Mouse (Mus musculus) layer of hippocampus, adult 9-10 months (tissue): ENCODE results near the gene Bfsp2.
A peak's percentile ranks its signal among the peaks of the same experiment; 100 is the strongest.

ENCODE experiments used
- DNase-seq: peaks from one replicate; pipeline ENCODE4 v3.0.0; 2022; ENCODE audit warnings: low spot score

Bfsp2 gene

DNA sequence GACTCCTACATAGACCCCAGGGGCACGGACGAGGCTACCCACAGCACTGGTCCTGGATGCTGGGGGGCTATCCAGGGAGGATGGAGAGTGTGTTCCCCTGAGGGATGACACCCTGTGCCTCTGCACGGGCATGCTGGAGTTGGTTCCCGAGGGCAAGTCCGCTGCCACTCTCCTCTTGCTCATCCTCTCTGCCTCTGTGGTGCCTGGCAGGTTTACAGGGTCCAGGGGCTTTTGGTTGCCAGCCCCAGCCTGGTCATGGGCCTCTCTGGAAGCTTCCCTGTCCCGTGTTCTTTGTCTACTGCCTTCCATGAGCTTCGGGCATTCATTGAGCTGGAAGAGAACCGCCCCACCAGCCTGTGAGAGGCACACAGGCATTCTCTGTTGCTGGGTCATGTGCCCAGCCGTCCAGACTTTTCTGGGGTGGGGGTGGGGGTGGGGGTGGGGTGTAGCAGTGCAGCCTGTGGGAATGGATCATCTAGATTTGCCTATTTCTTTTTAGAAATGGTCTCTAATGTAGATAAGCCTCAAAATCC, at the start of gene Bfsp2:
Bfsp2 (minus strand) TSS at position 377 of the 533 bp plus-strand sequence.
- DNase-seq: no peak

DNA sequence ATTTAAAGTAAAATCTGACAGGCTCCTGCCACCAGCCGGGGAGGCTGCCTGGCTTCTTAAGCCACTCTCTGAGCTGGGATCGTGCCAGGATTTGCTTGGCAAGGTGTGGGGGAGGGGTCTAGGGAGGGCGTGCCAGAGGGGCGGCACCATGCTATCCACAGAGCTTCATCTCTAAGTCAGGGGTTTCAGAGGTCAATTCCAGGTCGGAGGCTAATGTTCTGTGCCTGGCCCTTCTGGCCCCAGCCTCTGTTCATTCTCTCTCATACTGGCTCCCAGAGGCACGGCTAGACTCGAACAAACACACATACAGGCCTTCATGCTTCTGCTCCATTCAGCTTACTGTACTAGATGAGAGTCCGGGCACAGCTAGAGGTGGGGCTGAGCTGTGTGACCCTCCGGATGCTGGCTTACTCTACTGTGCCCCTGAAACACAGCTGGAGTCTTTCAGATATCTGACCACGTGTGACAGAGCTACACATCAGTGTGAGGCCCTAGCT, 44.9 kb upstream of the Bfsp2 start:
- DNase-seq: no peak

DNA sequence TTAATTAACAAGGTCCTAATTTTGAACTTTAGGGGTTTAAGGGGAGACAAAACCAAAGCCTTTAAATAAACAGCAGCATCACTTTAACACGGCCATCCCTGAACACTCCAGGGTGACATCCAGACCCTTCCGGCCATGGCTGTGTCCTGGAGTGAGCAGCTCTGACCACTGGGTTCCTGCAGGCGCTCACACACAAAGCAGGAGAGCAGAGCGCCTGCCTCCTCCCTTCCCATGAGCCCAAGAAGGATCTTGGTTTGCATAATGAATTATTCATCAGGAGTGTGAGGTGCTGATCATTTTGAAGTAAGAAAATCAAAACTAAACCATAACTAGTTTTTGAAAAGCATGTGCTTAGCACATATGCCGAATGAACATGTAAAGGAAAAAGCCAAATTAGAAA, 44.4 kb upstream of the Bfsp2 start:
- no peak for DNase-seq

DNA sequence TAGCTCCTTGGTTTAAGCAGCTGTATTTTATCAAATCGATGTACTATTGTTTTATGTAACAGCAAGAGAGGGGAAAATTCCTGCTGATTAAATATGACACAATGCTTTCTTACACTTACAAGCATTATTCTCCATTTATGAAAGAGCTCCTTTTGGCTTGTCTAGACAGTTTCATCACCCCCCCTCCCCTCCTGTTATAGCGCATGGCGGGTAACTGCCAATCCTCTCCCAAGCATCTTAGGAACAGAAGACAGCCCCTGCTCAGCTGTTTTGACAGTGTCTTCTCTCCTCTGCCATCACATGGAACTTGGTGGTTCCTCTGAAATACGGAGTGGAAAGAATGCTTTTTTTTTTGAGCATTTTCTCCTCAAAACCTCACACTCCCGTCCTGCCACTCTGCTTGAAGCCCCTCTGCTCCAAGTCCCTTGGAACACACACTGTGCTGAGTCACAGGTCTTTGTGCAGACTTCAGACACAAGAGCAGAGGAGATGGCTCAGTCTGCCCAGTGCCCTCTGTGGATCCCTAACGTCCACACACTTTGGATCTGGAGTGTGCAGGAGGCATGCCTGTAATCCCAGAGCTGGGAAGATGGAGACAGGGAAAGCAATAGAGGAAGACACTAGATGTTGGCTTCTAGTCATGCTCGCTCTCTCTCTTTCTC, 43.7 kb upstream of the Bfsp2 start:
- no peak for DNase-seq

DNA sequence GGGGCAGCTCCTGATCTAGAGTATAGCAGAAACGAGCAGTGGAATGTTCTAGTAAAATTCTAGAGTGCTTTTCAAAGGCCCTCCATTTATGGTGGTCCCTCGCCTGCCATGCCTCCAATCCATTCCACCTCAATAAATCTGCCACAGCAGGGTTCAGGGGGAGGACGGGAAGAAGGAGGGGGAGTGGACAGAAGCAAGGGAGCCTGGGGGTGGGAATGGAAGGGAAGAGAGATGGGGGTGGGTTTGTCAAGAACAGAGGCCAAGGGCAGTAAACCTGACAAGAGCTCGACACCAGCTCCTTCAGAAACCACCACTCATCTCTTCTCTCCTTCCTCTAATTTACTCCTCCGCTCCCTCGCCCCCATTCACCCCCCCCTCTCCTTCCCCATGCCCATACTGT, 42.8 kb upstream of the Bfsp2 start:
- no peak for DNase-seq

DNA sequence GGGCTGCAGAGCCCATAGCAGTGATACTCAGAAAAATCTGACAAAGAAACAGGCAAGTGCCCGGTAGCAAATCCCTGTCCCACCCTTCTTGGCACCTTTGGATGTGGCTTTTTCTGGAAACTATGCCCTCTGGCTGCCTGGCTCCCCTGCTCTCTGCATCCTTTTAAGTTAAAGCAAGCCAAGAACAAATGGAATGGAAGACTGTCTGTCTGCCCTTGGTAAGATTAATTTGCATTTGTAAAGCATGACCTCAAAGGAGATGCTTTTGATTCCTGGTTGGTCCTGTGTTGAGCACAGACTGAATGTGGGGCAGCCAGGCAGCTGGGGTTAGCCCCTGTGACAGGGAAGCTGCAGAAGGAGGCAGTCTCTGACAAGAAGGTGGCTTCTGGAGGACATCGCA, 33.7 kb upstream of the Bfsp2 start:
- DNase-seq: no peak

DNA sequence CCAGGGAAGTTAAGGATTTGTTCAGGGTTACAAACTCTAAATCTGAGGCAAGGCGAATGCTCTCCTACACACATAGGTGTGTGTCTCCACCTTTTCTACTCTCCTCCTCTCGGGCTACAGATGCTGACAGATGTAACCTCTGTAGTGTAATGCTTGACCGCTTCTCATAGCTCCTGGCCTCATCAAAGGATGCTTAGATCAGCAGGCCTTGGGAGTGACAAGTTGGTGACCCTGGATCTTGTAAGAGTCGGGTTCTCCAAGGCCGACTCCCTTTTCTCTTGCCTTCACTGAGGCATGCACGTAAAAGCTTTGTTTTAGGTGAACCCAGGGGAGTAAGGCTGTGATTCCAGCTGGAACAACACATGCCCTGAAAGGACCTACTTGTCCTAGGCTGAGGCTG, 32.0 kb upstream of the Bfsp2 start:
- no peak for DNase-seq

DNA sequence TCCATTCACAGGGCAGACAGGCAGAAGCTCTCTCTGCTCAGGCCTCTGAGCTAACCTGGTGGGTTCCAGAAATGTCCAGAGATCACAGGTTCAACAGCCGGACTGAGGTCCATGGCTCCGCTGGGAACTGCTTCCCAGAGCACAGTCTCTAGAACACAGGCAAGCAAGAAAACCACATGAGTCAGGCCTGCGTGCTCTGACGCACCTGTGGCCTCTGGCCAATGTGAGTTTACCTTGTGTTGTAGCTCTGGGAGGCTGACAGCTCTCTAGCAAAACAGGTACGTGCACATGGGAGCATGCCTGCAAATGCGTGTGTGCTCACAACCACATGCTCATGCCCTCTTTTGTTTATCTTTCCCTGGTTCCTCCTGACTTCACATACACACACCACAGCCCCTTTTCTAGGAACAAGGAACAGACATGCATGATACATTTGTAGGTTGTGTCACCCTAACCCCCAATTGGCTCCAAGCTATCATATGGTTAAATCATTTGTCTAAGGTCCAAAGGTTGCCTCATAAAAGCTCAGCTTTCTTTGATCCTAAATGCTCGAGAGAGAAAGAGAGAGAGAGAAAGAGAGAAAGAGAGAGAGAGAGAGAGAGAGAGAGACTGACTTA, 26.9 kb upstream of the Bfsp2 start:
- no peak for DNase-seq

DNA sequence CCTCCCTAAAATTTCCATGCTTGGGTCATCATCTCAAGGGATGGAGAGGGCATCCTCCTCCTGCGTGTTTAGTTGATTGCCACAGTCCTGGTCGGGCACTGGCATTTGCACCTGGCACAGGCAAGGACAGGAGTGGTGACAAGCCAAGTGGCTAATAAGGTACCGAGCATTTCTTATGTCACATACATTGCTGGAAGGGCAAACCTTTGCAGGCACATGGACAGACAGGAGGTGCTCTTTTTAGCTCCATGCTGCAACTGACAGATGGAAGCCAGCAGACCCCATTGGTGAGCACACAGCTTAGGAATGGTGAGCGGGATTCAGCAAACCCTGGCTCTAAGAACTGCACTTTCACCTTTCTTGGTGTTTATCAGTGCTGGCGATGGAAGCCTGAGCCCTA, 24.8 kb upstream of the Bfsp2 start:
- DNase-seq: no peak

DNA sequence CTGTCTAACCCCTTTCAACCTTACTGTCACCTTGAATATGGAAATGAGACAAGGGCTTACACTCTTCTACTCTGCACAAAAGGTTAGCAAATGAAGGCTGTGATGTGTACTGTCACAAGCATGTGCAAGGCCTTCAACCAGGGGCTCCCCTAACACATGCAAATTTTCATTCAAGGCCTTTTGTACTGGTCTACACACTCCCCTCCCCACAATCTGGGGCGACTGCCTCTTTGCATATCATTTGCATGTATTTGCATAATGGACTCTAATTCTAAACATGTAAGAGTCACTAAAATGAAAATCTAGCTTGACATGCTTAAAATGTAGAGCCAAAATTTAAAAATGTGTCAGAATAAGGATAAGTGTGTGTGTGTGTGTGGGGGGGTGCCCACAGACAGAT, 24.4 kb upstream of the Bfsp2 start:
- no peak for DNase-seq

DNA sequence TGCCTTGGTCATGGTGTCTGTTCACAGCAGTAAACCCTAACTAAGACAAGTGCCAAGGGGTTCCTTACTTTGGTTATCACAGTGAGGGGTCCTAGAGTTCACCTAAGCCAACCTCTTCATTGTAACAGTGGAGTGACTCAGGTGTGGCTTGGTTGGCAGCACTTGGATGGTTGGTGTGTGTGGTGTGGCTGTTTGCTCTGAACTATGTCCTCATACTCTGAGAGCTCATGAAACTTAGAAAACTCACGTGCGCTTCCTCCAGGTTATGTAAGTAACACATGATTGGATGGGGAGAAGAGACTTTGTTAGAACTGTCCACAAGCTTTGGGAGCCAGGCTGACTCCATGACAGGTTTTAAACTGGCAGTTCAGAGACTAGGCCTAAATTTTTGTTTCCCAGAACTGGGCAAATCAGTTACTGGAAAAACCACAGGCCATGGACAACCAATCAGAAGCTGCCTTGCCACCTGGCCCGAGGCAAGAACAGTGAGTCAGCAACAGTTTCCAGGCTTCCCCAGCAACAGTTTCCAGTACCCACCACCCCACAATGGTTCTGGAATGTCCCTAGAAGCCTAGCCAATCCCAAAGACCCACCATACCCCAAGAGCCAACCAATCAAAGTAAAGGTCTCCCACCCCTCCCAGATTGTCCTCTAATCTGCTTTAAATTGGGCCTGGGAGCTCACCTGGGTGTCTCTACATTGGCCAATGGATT, 23.5 kb upstream of the Bfsp2 start:
- DNase-seq: no peak

DNA sequence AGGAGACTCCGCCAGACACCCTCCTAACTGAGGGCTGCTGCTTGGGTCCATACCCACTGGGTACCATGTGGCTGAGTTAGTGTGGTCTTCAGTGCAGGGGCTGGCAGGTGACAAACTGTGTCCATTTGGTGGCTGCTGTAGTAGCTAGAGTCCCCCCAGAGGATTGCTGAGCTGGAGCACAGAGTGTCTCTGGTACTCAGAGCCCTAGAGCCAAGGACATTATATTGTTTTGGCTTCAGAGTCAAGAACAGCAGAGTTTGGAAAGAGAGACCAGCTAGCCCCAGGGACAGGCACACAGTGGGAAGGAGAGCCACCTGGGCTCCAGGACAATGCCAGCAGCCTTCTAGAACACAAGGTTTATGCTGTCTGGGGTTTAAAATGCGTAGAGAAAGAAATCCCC, 22.4 kb upstream of the Bfsp2 start:
- DNase-seq: no peak

DNA sequence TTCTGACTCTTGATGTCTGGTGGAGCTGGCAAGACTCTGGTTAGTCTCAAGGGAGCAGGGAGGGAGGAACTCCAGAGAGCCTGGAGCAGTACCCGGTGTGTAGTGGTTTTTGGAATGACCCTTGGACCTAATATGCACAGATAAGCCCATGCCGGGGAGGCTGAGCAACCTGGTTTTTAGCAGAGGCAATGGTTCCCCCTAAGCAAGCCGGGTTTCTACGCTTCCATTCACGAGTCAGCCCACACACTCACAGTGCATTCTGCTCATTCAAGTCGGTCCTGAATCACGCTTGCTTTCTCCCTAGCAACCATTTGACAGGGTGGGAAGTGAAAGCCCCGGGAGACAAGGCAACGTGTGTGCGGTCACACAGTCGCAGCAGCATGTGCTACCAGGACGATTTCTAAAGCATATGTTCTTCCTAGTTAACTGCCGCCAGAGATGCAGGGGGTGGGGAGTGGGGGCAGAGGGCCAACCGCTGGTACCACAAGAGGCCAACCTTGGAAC, 21.7 kb upstream of the Bfsp2 start:
- DNase-seq: peak; percentile 45

DNA sequence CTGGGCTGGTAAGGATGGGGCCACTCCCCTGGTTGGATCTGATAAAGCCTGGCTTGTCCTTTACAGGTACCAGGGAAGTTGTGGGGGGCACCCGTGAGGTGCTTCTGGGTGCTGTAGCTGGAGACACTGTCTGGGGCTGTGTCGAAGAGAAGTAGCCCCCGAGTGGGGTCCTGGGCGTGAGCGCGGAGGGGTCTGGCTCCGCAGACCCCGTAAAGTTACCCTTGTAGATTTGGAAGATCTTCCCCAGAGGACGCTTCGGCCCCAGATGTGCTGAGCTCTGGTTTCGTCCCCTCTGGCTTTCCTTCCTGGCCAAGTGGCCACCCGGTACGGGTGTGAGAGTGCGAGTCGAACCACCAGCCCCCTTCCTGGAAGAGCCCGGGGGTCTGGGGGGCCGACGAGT, 19.1 kb upstream of the Bfsp2 start:
- DNase-seq: no peak

DNA sequence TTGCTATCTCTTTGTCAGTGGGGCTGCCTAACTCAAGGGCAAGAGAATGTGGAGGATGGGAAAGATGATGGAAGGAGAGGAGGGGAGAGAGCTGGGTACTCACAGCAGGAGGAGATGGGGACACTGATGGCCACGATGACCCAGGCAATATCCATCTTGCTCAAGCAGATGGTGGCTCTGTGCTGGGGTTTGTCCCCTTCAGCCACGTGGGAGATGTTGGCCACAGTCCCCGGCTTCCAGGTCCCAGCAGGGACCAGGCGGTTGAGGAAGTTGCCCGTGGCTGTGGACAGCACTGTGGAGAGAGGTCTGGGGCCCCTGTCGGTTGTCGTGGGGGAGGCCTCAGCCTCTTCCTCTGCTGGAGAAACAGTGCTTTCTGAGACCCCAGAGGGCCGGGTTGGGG, 18.5 kb upstream of the Bfsp2 start:
- DNase-seq: no peak

DNA sequence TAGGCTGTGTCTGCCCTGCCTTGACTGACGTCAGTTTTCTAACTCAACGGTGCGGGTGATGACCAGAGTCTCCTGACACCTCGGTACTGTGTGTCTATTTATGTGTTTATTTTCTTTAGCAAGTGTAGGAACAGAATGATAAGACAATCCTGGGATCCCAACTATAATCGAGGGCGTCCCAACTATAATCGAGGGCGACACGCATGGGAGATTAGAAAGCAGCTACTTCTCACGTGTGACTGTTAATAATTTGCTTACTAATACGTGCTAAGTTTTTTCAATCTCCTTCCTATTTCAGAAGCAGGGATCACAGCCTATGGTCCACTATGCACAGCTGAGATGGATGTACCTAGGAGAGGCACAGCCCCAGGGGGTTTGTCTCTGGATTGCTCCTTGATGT, 15.2 kb upstream of the Bfsp2 start:
- DNase-seq: no peak

DNA sequence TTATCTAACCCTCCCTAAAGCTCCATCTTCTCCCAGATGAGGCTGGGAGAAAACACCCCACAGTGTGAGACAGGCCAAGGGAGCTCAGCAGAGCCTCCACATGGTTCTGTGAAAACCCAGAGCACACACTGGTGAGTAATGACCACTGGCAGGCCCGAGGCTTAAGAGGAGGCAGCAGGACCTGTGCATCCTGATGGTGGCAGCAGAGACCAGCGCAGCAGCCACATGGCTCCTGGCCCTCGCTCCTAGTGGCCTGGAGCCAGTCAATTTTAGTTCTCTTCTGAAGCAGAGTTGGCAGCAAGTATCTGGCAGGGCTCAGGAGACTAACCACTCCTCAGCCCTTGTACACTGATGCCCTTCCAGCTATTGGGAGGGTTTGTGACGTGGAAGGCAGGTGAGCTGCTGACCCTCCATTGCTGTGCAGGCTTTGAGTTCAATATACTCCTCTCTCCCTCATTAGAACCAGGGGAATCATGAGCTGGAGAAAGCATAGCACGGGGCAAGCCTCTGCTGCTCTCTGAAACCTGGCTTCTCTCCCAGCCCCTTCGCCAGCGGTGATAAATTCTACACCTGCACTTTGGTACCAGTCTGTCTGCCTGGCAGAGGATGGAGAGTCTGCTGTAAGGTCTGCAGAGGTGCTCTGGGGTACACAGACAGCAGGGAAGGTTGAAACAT, 14.3 kb upstream of the Bfsp2 start:
- DNase-seq: peak; percentile 64

DNA sequence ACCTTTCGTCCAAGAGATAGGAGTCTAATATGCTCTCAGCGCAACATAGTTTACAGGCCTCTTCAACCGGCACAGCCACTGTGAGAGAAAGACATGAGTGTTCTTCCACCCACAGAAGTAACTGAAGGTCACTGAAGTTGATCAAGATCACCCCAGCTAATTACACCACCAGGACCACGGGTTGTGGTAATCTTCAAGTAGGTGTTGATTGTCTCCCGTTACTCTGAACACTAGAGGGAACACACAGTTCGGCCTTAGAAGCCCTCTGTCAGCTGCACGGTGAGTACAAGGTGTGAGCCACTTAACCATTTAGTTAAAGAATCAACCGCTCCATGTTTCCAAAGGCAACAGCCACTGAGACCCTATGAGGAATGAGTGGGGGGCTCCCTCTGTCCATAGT, 11.8 kb upstream of the Bfsp2 start:
- DNase-seq: no peak

DNA sequence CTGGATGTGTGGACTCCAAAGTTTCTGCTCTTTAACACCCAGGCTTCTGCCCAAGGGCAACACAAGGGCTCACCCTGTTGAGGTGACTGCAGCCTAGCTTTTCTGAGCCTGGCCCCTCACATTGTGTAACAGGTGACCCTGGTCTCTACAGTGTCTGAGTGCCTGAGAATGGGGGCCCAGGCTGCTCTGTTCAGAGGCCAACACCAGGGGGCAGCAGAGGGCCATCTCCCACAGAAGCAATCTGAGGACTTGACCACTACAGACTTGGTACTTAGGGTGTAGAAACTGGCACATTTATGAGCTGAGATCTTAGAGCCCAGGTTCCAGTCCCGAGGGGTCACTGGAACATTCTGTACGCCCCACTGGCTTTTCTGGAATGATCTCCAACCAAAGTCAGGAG, 10.2 kb upstream of the Bfsp2 start:
- peak; percentile 69 for DNase-seq

DNA sequence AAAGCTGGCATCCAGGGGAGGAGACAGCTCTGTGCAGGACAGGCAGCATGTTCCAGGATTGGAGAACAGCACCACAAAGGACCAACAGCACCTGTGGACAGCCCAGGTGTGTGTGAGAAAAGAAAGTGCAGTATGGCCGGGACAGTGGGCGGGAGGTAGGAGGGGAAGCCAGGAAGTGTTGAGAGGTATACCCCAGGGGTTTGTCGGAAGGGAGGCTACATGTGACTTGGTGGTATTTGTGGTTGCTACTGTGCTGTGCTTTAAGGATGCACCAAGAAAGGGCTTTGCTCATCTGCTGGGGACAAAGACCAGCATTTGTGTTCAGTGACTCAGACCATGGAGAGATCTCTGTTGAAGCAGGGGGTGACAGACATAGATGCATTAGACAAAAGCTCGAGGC, 9.7 kb upstream of the Bfsp2 start:
- no peak for DNase-seq

DNA sequence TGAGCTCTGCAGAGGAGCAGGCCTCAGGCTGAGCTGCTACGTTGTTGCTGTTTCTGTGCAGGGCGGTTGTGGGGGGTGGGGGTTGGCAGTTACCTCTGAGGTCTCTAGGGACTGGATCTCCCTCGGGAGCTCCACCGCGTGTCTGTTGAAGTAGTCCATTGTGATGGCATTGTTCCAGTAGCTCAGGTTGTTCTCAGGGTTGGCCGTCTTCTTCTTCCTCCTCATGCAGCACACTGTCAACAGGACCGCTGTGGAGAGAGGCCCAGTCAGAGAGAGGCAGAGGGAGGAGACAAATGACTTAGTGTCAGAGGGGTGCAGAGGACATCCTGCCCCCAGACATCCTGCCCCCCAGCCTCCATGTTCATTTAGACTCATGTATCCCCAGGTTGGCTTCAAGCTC, 8.9 kb upstream of the Bfsp2 start:
- no peak for DNase-seq

DNA sequence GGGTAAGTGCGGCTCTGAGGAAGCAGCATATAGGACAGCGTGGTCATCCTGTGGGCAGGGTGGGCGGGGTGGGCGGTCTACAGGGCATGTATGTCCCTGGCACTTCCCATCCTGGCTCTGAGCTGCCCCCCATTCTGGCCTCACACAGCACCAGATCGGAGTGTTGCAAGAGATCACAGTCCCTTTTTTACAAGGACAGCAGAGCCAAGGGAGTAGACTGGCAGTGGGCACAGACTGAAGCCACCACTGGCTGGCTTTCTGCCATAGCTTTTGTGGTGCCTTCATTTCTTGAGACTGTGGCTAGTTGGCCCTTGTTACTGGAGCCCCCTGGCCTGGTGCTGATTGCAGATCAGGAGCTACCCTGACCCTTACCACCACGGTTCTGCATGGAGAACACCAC, 6.0 kb upstream of the Bfsp2 start:
- DNase-seq: no peak
